ENCODE assay signal across 13 mouse cellular contexts in the genomic region with DNA sequence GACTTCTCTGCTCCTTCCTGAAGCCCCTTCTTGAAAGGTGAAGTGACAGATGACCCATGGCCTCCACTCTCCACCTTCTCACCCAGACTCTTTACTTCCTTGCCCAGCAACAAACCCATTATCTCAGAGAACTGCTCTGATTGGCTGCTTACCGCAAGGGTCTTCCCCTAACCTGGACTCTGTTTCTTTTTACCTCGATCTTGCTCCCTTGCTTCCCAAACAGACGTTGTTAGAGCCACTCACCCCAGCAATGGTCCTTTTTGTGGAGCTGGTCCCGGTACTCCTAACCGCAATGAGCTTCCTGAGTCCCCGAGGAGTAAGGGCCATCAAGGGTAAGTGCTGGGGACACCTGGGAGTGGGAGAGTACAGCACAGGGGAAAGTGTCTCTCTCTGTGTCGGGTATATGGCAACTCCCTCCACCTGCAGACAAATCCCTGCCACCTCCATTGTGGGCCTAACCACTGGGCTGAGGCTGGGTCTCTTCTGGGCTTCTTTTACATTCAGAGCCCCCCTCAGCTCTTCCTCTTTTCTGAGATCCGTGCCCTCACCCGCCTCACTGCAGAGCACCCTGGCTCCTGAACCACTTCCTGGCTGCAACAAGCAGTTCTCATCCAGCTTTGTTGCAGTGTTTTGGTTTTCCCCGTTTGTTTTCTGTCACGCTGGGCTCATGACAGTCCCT. TPM values are rescaled to one million over a fixed set of nuclear protein-coding genes. Genes with fewer than 3 reads are reported as not detected.
DNase-seq lines count a peak whose midpoint lies in the region; ATAC-seq and TF ChIP-seq lines count a peak whose summit lies in the region.
"Had no signal": no experiment of that assay in that cellular context is flagged by ENCODE, and none has a peak within 500 bp of the region (broad histone marks: within the 10 kb centered on the region; RNA-seq: fewer than 3 reads in every experiment).

A gene (plus strand): TSS at position 144 of the 679 bp plus-strand sequence.

- H3K9ac ChIP-seq in forebrain, embryonic 15.5 days (replicated peaks) = no peak within 1 kb of the TSS
- H3K9ac ChIP-seq in hindbrain, embryonic 14.5 days = no peak within 1 kb of the TSS
- H3K9ac ChIP-seq: heart, embryonic 15.5 days had no signal

- no peak for ATAC-seq in forebrain, embryonic 15.5 days (replicated peaks)
- ATAC-seq in hindbrain, embryonic 14.5 days (ENCODE audit: low FRiP score) = no peak

- no peak for DNase-seq in forebrain, embryonic 10.5 days (ENCODE audit: extremely low spot score, low spot score)
- DNase-seq in testis, postnatal 14 days (ENCODE audit: low spot score) = no peak
- peak; percentile 69 for DNase-seq in naive thymus-derived CD4-positive, alpha-beta T cell, adult 2 months (ENCODE audit: low read depth)
- DNase-seq in thymus, postnatal 4 days = peak; percentile 70
- no peak for DNase-seq in adrenal gland, adult 8-10 months
- no peak for DNase-seq in hindbrain, embryonic 14.5 days (ENCODE audit: low spot score)
- DNase-seq: cerebellum, postnatal 10 days; kidney, adult 9 months; lung, adult 18-20 months had no signal

- no peak for TF ChIP-seq CTCF in testis, adult 2 months (IDR thresholded peaks at IDR 0.05; ENCODE audit: control insufficient read depth, insufficient read depth, insufficient replicate concordance, low read depth, low read length)

- no peaks in the 10 kb centered on the region for H3K36me3 ChIP-seq in forebrain, embryonic 10.5 days (replicated peaks)
- no peaks in the 10 kb centered on the region for H3K36me3 ChIP-seq in forebrain, embryonic 15.5 days
- no peaks in the 10 kb centered on the region for H3K36me3 ChIP-seq in testis, adult 2 months (ENCODE audit: control insufficient read depth, insufficient read depth, low read length)
- no peaks in the 10 kb centered on the region for H3K36me3 ChIP-seq in hindbrain, embryonic 14.5 days (replicated peaks; ENCODE audit: control insufficient read depth, insufficient read depth)
- H3K36me3 ChIP-seq: heart, embryonic 15.5 days had no signal

- 0 out of 2 replicates have a peak within 1 kb of the TSS, but pooled peaks have one; percentile 2 for H3K4me3 ChIP-seq in forebrain, embryonic 10.5 days
- no peak within 1 kb of the TSS for H3K4me3 ChIP-seq in forebrain, embryonic 15.5 days
- H3K4me3 ChIP-seq in testis, adult 2 months (ENCODE audit: control insufficient read depth, low read depth, low read length) = peak within 1 kb of the TSS; percentile 34; the same call in 1 of the 2 replicates
- H3K4me3 ChIP-seq in hindbrain, embryonic 14.5 days (replicated peaks; ENCODE audit: low read length) = no peak within 1 kb of the TSS
- H3K4me3 ChIP-seq: heart, embryonic 15.5 days; left cerebral cortex, adult 2 months had no signal

- H3K4me2 ChIP-seq in forebrain, embryonic 15.5 days (replicated peaks) = no peak within 1 kb of the TSS
- no peak within 1 kb of the TSS for H3K4me2 ChIP-seq in hindbrain, embryonic 14.5 days (replicated peaks)
- H3K4me2 ChIP-seq: heart, embryonic 15.5 days had no signal

- 0 out of 2 replicates have a peak, but pooled peaks cover 5% of the 10 kb centered on the region for H3K27me3 ChIP-seq in forebrain, embryonic 10.5 days (ENCODE audit: poor library complexity, severe bottlenecking)
- no peaks in the 10 kb centered on the region for H3K27me3 ChIP-seq in forebrain, embryonic 15.5 days
- no peaks in the 10 kb centered on the region for H3K27me3 ChIP-seq in testis, adult 2 months (ENCODE audit: control insufficient read depth, insufficient read depth, low read length)
- H3K27me3 ChIP-seq in hindbrain, embryonic 14.5 days (ENCODE audit: control insufficient read depth, insufficient read depth, low read length) = no peaks in the 10 kb centered on the region
- H3K27me3 ChIP-seq: heart, embryonic 15.5 days had no signal

- 48% methylated on average over 11 of the region's 11 CpGs for WGBS in forebrain, embryonic 10.5 days
- WGBS in forebrain, embryonic 15.5 days = 40% methylated on average over 11 of the region's 11 CpGs
- 48% methylated on average over 11 of the region's 11 CpGs for WGBS in hindbrain, embryonic 14.5 days

- H3K27ac ChIP-seq in forebrain, embryonic 10.5 days = no peak within 1 kb of the TSS
- no peak within 1 kb of the TSS for H3K27ac ChIP-seq in forebrain, embryonic 15.5 days (replicated peaks)
- no peak within 1 kb of the TSS for H3K27ac ChIP-seq in testis, adult 2 months (ENCODE audit: control insufficient read depth, insufficient read depth, low read depth, low read length)
- no peak within 1 kb of the TSS for H3K27ac ChIP-seq in hindbrain, embryonic 14.5 days
- H3K27ac ChIP-seq: heart, embryonic 15.5 days; left cerebral cortex, adult 2 months had no signal

- peaks cover 5% of the 10 kb centered on the region for H3K9me3 ChIP-seq in forebrain, embryonic 10.5 days
- H3K9me3 ChIP-seq in forebrain, embryonic 15.5 days = no peaks in the 10 kb centered on the region
- no peaks in the 10 kb centered on the region for H3K9me3 ChIP-seq in hindbrain, embryonic 14.5 days (ENCODE audit: control insufficient read depth, low read length)
- H3K9me3 ChIP-seq: heart, embryonic 15.5 days had no signal

- no peak for TF ChIP-seq POLR2A in testis, adult 2 months (IDR thresholded peaks at IDR 0.05; ENCODE audit: control insufficient read depth, low read depth, low read length)

- H3K4me1 ChIP-seq in forebrain, embryonic 10.5 days = peaks cover 13% of the 10 kb centered on the region
- H3K4me1 ChIP-seq in forebrain, embryonic 15.5 days = no peaks in the 10 kb centered on the region
- peaks cover 12% of the 10 kb centered on the region for H3K4me1 ChIP-seq in testis, adult 2 months (ENCODE audit: control insufficient read depth, insufficient read depth, low read length)
- H3K4me1 ChIP-seq in hindbrain, embryonic 14.5 days (replicated peaks; ENCODE audit: control insufficient read depth, insufficient read depth, low read length) = no peaks in the 10 kb centered on the region

RNA-seq across cellular contexts. Expression of the gene that starts here (rescaled TPM):
- 0.12 and 0.43 TPM in 2 replicates for polyA plus RNA-seq in forebrain, embryonic 10.5 days (2016; fragmentation: Nextera tagmentation; extraction: Ambion mirVana)
- polyA plus RNA-seq in forebrain, embryonic 15.5 days (2015; fragmentation: Nextera tagmentation; extraction: Ambion mirVana) = 0.15 TPM in 1 of 2 replicates, not detected in the other
- polyA plus RNA-seq in testis, adult 2 months (2012; rRNA removed) = 0.10 and 0.22 TPM in 2 replicates
- 1 to 10 TPM in 1 of 4 experiments, under 1 TPM in 3; 0.24 to 1.1 (median 0.64) TPM for total RNA-seq in adrenal gland, adult 8-10 months (2022)
- 0.29 TPM in 1 of 2 replicates, not detected in the other for polyA plus RNA-seq in hindbrain, embryonic 14.5 days (2014; fragmentation: Nextera tagmentation; extraction: Ambion mirVana)

Comparison
In these comparisons a context has a peak if more than half of its experiments do, and no peak if none do; other contexts are left out.
1. H3K4me3 ChIP-seq: peak in forebrain, embryonic 10.5 days (single experiment) and testis, adult 2 months (single experiment); none in forebrain, embryonic 15.5 days (single experiment) and hindbrain, embryonic 14.5 days (single experiment).
2. DNase-seq: peak in naive thymus-derived CD4-positive, alpha-beta T cell, adult 2 months (single experiment) and thymus, postnatal 4 days (single experiment); none in forebrain, embryonic 10.5 days (single experiment), testis, postnatal 14 days (single experiment), adrenal gland, adult 8-10 months (single experiment) and hindbrain, embryonic 14.5 days (single experiment).